In the genomic region with DNA sequence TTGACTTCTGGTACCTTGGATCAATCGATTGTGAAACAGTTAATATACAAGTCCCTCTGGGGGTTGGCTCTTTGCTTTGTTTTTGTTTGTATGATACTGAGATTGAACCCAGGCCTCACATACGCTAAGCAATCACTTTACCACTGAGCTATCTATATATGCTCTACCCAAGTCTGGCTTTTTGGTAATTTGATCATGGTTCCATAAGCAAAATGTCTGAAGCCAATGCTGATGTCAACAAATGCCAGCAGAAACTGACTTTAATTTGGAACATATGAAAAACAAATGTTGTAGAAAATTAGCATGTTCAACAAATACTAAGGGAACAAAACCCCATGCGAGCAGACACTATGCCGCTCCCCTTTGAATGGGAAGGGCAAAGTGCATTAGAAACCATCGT, we compare ENCODE assay signal across 20 mouse cellular contexts. TPM values are rescaled to one million over a fixed set of nuclear protein-coding genes. Genes with fewer than 3 reads are reported as not detected.
DNase-seq lines count a peak whose midpoint lies in the region; ATAC-seq lines count a peak whose summit lies in the region.
"Had no signal": no experiment of that assay in that cellular context is flagged by ENCODE, and none has a peak within 500 bp of the region (broad histone marks: within the 10 kb centered on the region; RNA-seq: fewer than 3 reads in every experiment).

No protein-coding gene starts in this region.

- peaks cover 33% of the 10 kb centered on the region for H3K4me1 ChIP-seq in forebrain, embryonic 15.5 days
- H3K4me1 ChIP-seq in forebrain, embryonic 16.5 days (replicated peaks; ENCODE audit: control insufficient read depth, insufficient read depth, low read length): peaks cover 20% of the 10 kb centered on the region
- H3K4me1 ChIP-seq in embryonic facial prominence, embryonic 12.5 days: peaks cover 9% of the 10 kb centered on the region; the same call in 1 of the 2 replicates
- peaks cover 33% of the 10 kb centered on the region for H3K4me1 ChIP-seq in embryonic facial prominence, embryonic 13.5 days
- H3K4me1 ChIP-seq in embryonic facial prominence, embryonic 15.5 days: peaks cover 25% of the 10 kb centered on the region

- no peaks in the 10 kb centered on the region for H3K27me3 ChIP-seq in forebrain, embryonic 15.5 days
- H3K27me3 ChIP-seq in forebrain, embryonic 16.5 days (replicated peaks; ENCODE audit: control insufficient read depth, insufficient read depth, low read length): no peaks in the 10 kb centered on the region
- no peaks in the 10 kb centered on the region for H3K27me3 ChIP-seq in embryonic facial prominence, embryonic 12.5 days
- no peaks in the 10 kb centered on the region; the same call in 1 of the 2 replicates for H3K27me3 ChIP-seq in embryonic facial prominence, embryonic 13.5 days
- no peaks in the 10 kb centered on the region for H3K27me3 ChIP-seq in embryonic facial prominence, embryonic 15.5 days
- H3K27me3 ChIP-seq: forebrain, embryonic 12.5 days had no signal

- DNase-seq in right cerebral cortex, postnatal 25 days: no peak
- DNase-seq in right cerebral cortex, postnatal 14 days: no peak
- DNase-seq: adrenal gland, adult 2 months; adrenal gland, postnatal 10 days; adrenal gland, postnatal 25 days; cerebellum, adult 11 months; cerebellum, adult 18-20 months; cerebellum, adult 8-10 months; cerebellum, adult 9-11 months; cerebellum, postnatal 14 days; cerebellum, postnatal 36 days; embryo, embryonic 11 days had no signal

- no peak overlapping the region for H3K4me2 ChIP-seq in forebrain, embryonic 15.5 days (replicated peaks)
- H3K4me2 ChIP-seq in forebrain, embryonic 16.5 days (ENCODE audit: low read length): no peak overlapping the region
- H3K4me2 ChIP-seq in embryonic facial prominence, embryonic 12.5 days (replicated peaks): no peak overlapping the region
- H3K4me2 ChIP-seq in embryonic facial prominence, embryonic 13.5 days: peak overlapping the region; percentile 26; the same call in 1 of the 2 replicates
- no peak overlapping the region for H3K4me2 ChIP-seq in embryonic facial prominence, embryonic 15.5 days (replicated peaks)
- H3K4me2 ChIP-seq: forebrain, embryonic 12.5 days had no signal

- no peak overlapping the region for H3K4me3 ChIP-seq in forebrain, embryonic 15.5 days
- H3K4me3 ChIP-seq in forebrain, embryonic 16.5 days (replicated peaks; ENCODE audit: low read length): no peak overlapping the region
- H3K4me3 ChIP-seq in embryonic facial prominence, embryonic 12.5 days: no peak overlapping the region
- H3K4me3 ChIP-seq in embryonic facial prominence, embryonic 13.5 days: no peak overlapping the region
- H3K4me3 ChIP-seq in embryonic facial prominence, embryonic 15.5 days (replicated peaks): no peak overlapping the region
- H3K4me3 ChIP-seq: erythroblast, embryonic 14.5 days; forebrain, embryonic 10.5 days; forebrain, embryonic 12.5 days had no signal

- H3K9ac ChIP-seq in forebrain, embryonic 15.5 days (replicated peaks): no peak overlapping the region
- no peak overlapping the region for H3K9ac ChIP-seq in forebrain, embryonic 16.5 days (replicated peaks; ENCODE audit: low read depth, low read length)
- H3K9ac ChIP-seq in embryonic facial prominence, embryonic 12.5 days: no peak overlapping the region
- H3K9ac ChIP-seq in embryonic facial prominence, embryonic 13.5 days: no peak overlapping the region
- H3K9ac ChIP-seq in embryonic facial prominence, embryonic 15.5 days: no peak overlapping the region
- H3K9ac ChIP-seq: forebrain, embryonic 12.5 days had no signal

- no peak for ATAC-seq in forebrain, embryonic 15.5 days (replicated peaks)
- no peak for ATAC-seq in forebrain, embryonic 16.5 days
- ATAC-seq in embryonic facial prominence, embryonic 12.5 days (ENCODE audit: insufficient number of reproducible peaks, insufficient read depth, low FRiP score, low TSS enrichment): no peak
- no peak for ATAC-seq in embryonic facial prominence, embryonic 13.5 days (ENCODE audit: insufficient number of reproducible peaks, insufficient read depth, low FRiP score, low TSS enrichment, low read depth)
- ATAC-seq in embryonic facial prominence, embryonic 15.5 days (ENCODE audit: insufficient number of reproducible peaks, low FRiP score, low TSS enrichment, low read depth): peak; percentile 60; the same call in 1 of the 2 replicates

- H3K27ac ChIP-seq in forebrain, embryonic 15.5 days (replicated peaks): peak overlapping the region; percentile 21; the same call in 1 of the 2 replicates
- H3K27ac ChIP-seq in forebrain, embryonic 16.5 days (ENCODE audit: low read length): no peak overlapping the region
- peak overlapping the region; percentile 12; the same call in 1 of the 2 replicates for H3K27ac ChIP-seq in embryonic facial prominence, embryonic 12.5 days
- H3K27ac ChIP-seq in embryonic facial prominence, embryonic 13.5 days: peak overlapping the region; percentile 75
- H3K27ac ChIP-seq in embryonic facial prominence, embryonic 15.5 days (replicated peaks): peak overlapping the region; percentile 63
- H3K27ac ChIP-seq: forebrain, embryonic 10.5 days; forebrain, embryonic 12.5 days had no signal

- no peaks in the 10 kb centered on the region for H3K36me3 ChIP-seq in forebrain, embryonic 15.5 days
- no peaks in the 10 kb centered on the region for H3K36me3 ChIP-seq in forebrain, embryonic 16.5 days (ENCODE audit: control insufficient read depth, insufficient read depth)
- H3K36me3 ChIP-seq in embryonic facial prominence, embryonic 12.5 days: no peaks in the 10 kb centered on the region
- no peaks in the 10 kb centered on the region for H3K36me3 ChIP-seq in embryonic facial prominence, embryonic 13.5 days
- no peaks in the 10 kb centered on the region for H3K36me3 ChIP-seq in embryonic facial prominence, embryonic 15.5 days
- H3K36me3 ChIP-seq: forebrain, embryonic 10.5 days; forebrain, embryonic 12.5 days had no signal

- 63% methylated on average over 5 of the region's 5 CpGs for WGBS in forebrain, embryonic 15.5 days
- 60% methylated on average over 5 of the region's 5 CpGs for WGBS in forebrain, embryonic 16.5 days
- WGBS in embryonic facial prominence, embryonic 12.5 days: 48% methylated on average over 5 of the region's 5 CpGs
- 32% methylated on average over 5 of the region's 5 CpGs for WGBS in embryonic facial prominence, embryonic 13.5 days
- WGBS in embryonic facial prominence, embryonic 15.5 days: 37% methylated on average over 5 of the region's 5 CpGs

- no peaks in the 10 kb centered on the region for H3K9me3 ChIP-seq in forebrain, embryonic 15.5 days
- H3K9me3 ChIP-seq in forebrain, embryonic 16.5 days (ENCODE audit: control insufficient read depth, low read length): no peaks in the 10 kb centered on the region
- H3K9me3 ChIP-seq in embryonic facial prominence, embryonic 12.5 days: no peaks in the 10 kb centered on the region
- no peaks in the 10 kb centered on the region for H3K9me3 ChIP-seq in embryonic facial prominence, embryonic 13.5 days
- H3K9me3 ChIP-seq in embryonic facial prominence, embryonic 15.5 days (replicated peaks): no peaks in the 10 kb centered on the region
- H3K9me3 ChIP-seq: forebrain, embryonic 10.5 days; forebrain, embryonic 12.5 days had no signal

RNA-seq across cellular contexts. Expression of a gene that starts 44.7 kb away (rescaled TPM):
- polyA plus RNA-seq in forebrain, embryonic 15.5 days (2015; fragmentation: Nextera tagmentation; extraction: Ambion mirVana): 99.9 and 106 TPM in 2 replicates
- polyA plus RNA-seq in forebrain, embryonic 16.5 days (2015; fragmentation: Nextera tagmentation; extraction: Ambion mirVana): 102 and 104 TPM in 2 replicates
- 22.2 TPM in 2 replicates for polyA plus RNA-seq in embryonic facial prominence, embryonic 12.5 days (2016; fragmentation: Nextera tagmentation; extraction: Ambion mirVana)
- polyA plus RNA-seq in embryonic facial prominence, embryonic 13.5 days (2015; fragmentation: Nextera tagmentation; extraction: Ambion mirVana): 14.1 and 18.0 TPM in 2 replicates
- 12.5 and 13.9 TPM in 2 replicates for polyA plus RNA-seq in embryonic facial prominence, embryonic 15.5 days (2015; fragmentation: Nextera tagmentation; extraction: Ambion mirVana)
